Mouse (Mus musculus) hindbrain, embryonic 11.5 days (tissue): ENCODE data around the gene Ctsd. TPM values are rescaled to one million over a fixed set of nuclear protein-coding genes. Genes with fewer than 3 reads are reported as not detected.
A peak's percentile ranks its signal among the peaks of the same experiment; 100 is the strongest.

ENCODE experiments used
- ATAC-seq: fragments of 200-750 bp; cut with Nextera tagmentation; 2 replicates; pipeline ENCODE4 v1.8.0; 2017; ENCODE audit warnings: mild to moderate bottlenecking, moderate TSS enrichment, moderate library complexity; ENCODE audit not compliant: low FRiP score
- DNase-seq: peaks from one replicate; pipeline ENCODE4 v3.0.0-alpha.2; 2015; ENCODE audit warnings: low spot score
- H3K27ac ChIP-seq: fragments of 300-500 bp; sonication (generic); 2 replicates; pipeline ENCODE4 v1.5.1; 2014; ENCODE audit warnings: mild to moderate bottlenecking, low read depth, low read length
- H3K27me3 ChIP-seq: fragments of 300-500 bp; sonication (generic); 2 replicates; pipeline ENCODE4 v1.6.1; 2014; ENCODE audit warnings: mild to moderate bottlenecking, low read length, moderate library complexity, mixed read lengths; ENCODE audit not compliant: control insufficient read depth, insufficient read depth
- H3K36me3 ChIP-seq: fragments of 300-500 bp; sonication (generic); 2 replicates; pipeline ENCODE4 v1.6.1; 2014; ENCODE audit warnings: mild to moderate bottlenecking, low read length, moderate library complexity, mixed read lengths; ENCODE audit not compliant: control insufficient read depth, insufficient read depth
- H3K4me1 ChIP-seq: fragments of 300-500 bp; sonication (generic); replicated peaks from 2 replicates; pipeline ENCODE4 v1.6.1; 2014; ENCODE audit warnings: low read length, mixed read lengths; ENCODE audit not compliant: control insufficient read depth, insufficient read depth
- H3K4me2 ChIP-seq: fragments of 300-500 bp; sonication (generic); replicated peaks from 2 replicates; pipeline ENCODE4 v1.6.1; 2014; ENCODE audit warnings: mild to moderate bottlenecking, low read depth, low read length
- H3K4me3 ChIP-seq: fragments of 300-500 bp; sonication (generic); 2 replicates; pipeline ENCODE4 v1.5.1; 2014; ENCODE audit warnings: low read depth, low read length
- H3K9ac ChIP-seq: fragments of 300-500 bp; sonication (generic); 2 replicates; pipeline ENCODE4 v1.6.1; 2014; ENCODE audit warnings: low read depth, low read length
- H3K9me3 ChIP-seq: fragments of 300-500 bp; sonication (generic); 2 replicates; pipeline ENCODE4 v1.6.1; 2016; ENCODE audit warnings: low read length; ENCODE audit not compliant: control insufficient read depth
- WGBS: fragments of 180-500 bp; shearing (Covaris S2); extraction: QIAGEN DNeasy Blood & Tissue Kit; methylation state at CpG from one replicate; pipeline ENCODE4 v1.1.7; 2014; 5-methylcytosine and 5-hydroxymethylcytosine counted together
- polyA plus RNA-seq: library from polyadenylated mRNA; unstranded; fragments of >200 nt; fragmentation: Nextera tagmentation; extraction: Ambion mirVana; gene quantifications from 2 replicates; pipeline ENCODE4 v1.2.1, GENCODE M21; 2014

Ctsd gene
- polyA plus RNA-seq, 1 experiment from 2014 or later = 168 TPM

- Histone ChIP-seq H3K9ac (no peak overlapping the region), H3K27me3 (peaks cover 30% of the 10 kb centered on the region), H3K27ac (no peak overlapping the region), H3K4me2 (no peak overlapping the region), H3K36me3 (peaks cover 5% of the 10 kb centered on the region; the same call in 1 of the 2 replicates), H3K4me3 (no peak overlapping the region), H3K9me3 (no peaks in the 10 kb centered on the region), H3K4me1 (no peaks in the 10 kb centered on the region)
- 84% methylated on average over 6 of the region's 6 CpGs for WGBS
- no peak for ATAC-seq
- DNase-seq = no peak
These were observed 12.5 kb downstream of the Ctsd start for GRCm38 (mm10) chr7:142375261-142375724.

- H3K36me3 ChIP-seq = peaks cover 5% of the 10 kb centered on the region; the same call in 1 of the 2 replicates
- peaks cover 30% of the 10 kb centered on the region for H3K27me3 ChIP-seq
- no peak overlapping the region for H3K4me3 ChIP-seq
- no peak overlapping the region for H3K27ac ChIP-seq
- no peak overlapping the region for H3K4me2 ChIP-seq
- ATAC-seq = no peak
- WGBS = 88% methylated on average over 5 of the region's 5 CpGs
- no peaks in the 10 kb centered on the region for H3K9me3 ChIP-seq
- no peak for DNase-seq
- no peaks in the 10 kb centered on the region for H3K4me1 ChIP-seq
- no peak overlapping the region for H3K9ac ChIP-seq
These were observed 13.3 kb downstream of the Ctsd start for GRCm38 (mm10) chr7:142374413-142375015.

DNA sequence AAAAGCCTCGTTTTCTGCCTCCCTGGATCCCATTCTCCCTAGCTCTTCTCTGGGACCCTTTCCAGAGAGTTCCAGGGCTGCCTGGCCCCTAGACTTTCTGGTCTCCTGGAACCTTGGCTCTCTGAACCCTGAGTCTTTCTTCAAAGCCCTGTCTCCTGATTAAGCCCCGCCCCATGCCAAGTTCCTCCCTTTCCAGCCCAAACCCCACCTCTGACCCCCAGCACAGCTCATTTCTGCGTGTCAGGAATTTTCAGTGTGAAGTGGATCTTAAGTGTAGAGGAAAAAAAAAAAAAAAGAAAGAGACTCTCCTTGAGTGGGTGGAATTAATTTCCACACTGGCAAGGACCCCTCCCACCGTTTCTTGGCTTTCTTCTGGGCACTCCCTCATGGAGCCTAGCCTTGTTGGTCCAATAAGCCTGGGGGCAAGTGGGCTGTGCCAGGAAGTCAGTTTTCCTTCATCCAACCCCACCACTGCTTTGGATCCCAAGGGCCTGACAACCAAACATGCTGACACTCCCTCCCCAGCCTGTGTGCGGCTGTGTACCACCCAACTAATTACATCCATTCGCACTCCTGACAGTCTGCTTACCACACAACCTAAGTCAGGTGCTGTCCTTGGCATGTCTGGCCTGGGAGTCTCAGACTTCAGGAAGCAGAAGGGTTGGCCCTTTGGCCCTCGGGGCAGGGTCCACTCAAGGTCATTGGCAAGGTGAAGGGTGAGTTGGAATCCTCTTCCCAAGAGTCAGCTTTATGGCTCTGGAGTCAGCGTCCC lies 14.0 kb downstream of the Ctsd start, which contains the start of gene Ifitm10:
Gene Ifitm10 (minus strand): TSS at position 113 of the 772 bp plus-strand sequence.
- ATAC-seq (no peak), DNase-seq (no peak)
- H3K36me3 ChIP-seq = peaks cover 3% of the 10 kb centered on the region; the same call in 1 of the 2 replicates
- WGBS = 71% methylated on average over 8 of the region's 8 CpGs
- H3K4me1 ChIP-seq = no peaks in the 10 kb centered on the region
- H3K9ac ChIP-seq = no peak within 1 kb of the TSS
- no peak within 1 kb of the TSS for H3K4me2 ChIP-seq
- no peak within 1 kb of the TSS for H3K27ac ChIP-seq
- H3K9me3 ChIP-seq = no peaks in the 10 kb centered on the region
- no peak within 1 kb of the TSS for H3K4me3 ChIP-seq
- H3K27me3 ChIP-seq = peaks cover 30% of the 10 kb centered on the region

GRCm38 (mm10) chr7:142373039-142373438 lies 14.8 kb downstream of the Ctsd start:
- Histone ChIP-seq H3K27ac (no peak overlapping the region), H3K36me3 (peaks cover 3% of the 10 kb centered on the region; the same call in 1 of the 2 replicates), H3K4me2 (no peak overlapping the region), H3K9ac (no peak overlapping the region), H3K4me1 (no peaks in the 10 kb centered on the region), H3K4me3 (no peak overlapping the region), H3K27me3 (peaks cover 30% of the 10 kb centered on the region), H3K9me3 (no peaks in the 10 kb centered on the region)
- ATAC-seq (no peak), DNase-seq (no peak)
- 72% methylated on average over 5 of the region's 5 CpGs for WGBS

DNA sequence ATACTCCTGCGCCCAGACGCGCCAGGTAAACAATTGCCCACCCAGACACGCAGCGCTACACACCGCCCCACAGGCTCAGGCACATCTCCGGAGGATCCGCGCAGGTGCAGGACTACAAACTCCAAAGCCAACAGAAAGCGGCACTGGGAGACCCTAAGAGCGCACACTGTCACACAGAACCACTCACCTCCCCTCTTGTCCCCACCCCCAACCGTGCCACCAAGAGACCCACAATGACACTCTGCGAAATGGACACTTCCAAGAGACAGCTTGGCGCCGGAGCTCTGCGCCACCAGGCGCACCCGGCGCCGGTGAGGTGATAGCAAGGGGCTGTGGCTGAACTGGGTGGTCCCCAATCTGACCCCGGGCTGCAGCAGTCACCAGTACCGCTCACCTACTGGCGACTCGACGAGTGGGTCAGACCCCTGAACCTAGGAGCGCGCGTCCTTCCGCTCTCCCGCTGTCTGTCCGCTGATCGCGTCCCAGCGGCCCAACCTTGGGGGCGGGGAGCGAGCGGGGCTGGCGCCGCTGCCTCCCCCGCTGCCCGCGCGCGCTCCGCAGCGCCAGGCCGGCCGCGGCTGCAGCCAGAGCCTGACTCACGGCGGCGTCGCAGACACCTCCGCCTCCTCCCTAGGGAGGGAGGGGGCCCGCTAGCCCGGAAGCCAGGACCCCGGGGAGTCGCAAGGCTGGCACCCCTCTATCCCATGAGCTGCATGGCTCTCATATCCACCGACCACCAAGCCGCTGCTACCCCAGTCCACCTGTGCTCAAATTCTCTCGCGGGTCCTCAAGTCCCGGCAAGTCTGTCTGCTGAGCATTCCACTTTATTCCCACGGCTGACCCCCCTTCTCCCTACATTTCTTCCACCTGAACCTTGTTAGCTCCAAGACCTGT lies 15.8 kb downstream of the Ctsd start:
- H3K27me3 ChIP-seq = peaks cover 30% of the 10 kb centered on the region

GRCm38 (mm10) chr7:142371398-142371767 lies 16.5 kb downstream of the Ctsd start:
- H3K4me2 ChIP-seq = peak overlapping the region; percentile 45
- DNase-seq (no peak), ATAC-seq (no peak)
- H3K27ac ChIP-seq = no peak overlapping the region
- no peak overlapping the region for H3K9ac ChIP-seq
- 33% methylated on average over 11 of the region's 11 CpGs for WGBS
- no peaks in the 10 kb centered on the region; the same call in 1 of the 2 replicates for H3K36me3 ChIP-seq
- H3K9me3 ChIP-seq = no peaks in the 10 kb centered on the region
- H3K27me3 ChIP-seq = peaks cover 30% of the 10 kb centered on the region
- H3K4me3 ChIP-seq = no peak overlapping the region
- no peaks in the 10 kb centered on the region for H3K4me1 ChIP-seq

More for the DNA sequence above, 15.8 kb downstream of the Ctsd start:
- no peaks in the 10 kb centered on the region; the same call in 1 of the 2 replicates for H3K36me3 ChIP-seq
- H3K4me3 ChIP-seq = peak overlapping the region; percentile 28
- H3K27ac ChIP-seq = no peak overlapping the region
- no peak overlapping the region for H3K9ac ChIP-seq
- H3K4me2 ChIP-seq = peak overlapping the region; percentile 45
- H3K4me1 ChIP-seq = no peaks in the 10 kb centered on the region
- WGBS = 4% methylated on average over 61 of the region's 64 CpGs
- H3K9me3 ChIP-seq = no peaks in the 10 kb centered on the region
- ATAC-seq (no peak), DNase-seq (peak; percentile 29)

- no peak for ATAC-seq
- no peak overlapping the region for H3K4me2 ChIP-seq
- no peak for DNase-seq
- H3K27ac ChIP-seq = no peak overlapping the region
- no peaks in the 10 kb centered on the region; the same call in 1 of the 2 replicates for H3K36me3 ChIP-seq
- no peaks in the 10 kb centered on the region for H3K9me3 ChIP-seq
- WGBS = 87% methylated on average over 15 of the region's 18 CpGs
- no peak overlapping the region for H3K9ac ChIP-seq
- H3K4me3 ChIP-seq = no peak overlapping the region
- H3K27me3 ChIP-seq = peaks cover 30% of the 10 kb centered on the region
- H3K4me1 ChIP-seq = no peaks in the 10 kb centered on the region
These were observed 16.9 kb downstream of the Ctsd start for GRCm38 (mm10) chr7:142370937-142371336.

DNA sequence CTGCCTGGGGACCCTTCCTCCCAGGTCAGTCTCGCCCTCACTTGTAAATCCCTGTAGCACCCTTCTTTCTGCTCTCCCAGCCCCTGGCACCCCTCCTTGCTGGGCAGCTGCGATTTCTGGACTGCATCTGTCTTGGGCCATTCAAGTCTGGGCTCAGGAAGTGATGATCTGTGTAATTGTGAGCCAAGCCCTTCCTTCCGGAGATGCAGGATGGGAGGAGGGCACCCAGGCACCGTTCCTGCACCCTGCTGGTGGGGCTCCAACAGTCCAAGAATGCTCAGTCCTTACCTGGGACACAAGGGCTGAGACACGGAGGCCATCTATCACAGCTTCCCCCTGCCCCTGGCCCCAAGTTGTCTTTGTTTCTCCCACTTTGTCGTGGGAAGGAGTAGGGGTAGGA lies 18.0 kb downstream of the Ctsd start:
- Histone ChIP-seq H3K9me3 (no peaks in the 10 kb centered on the region), H3K4me1 (no peaks in the 10 kb centered on the region), H3K4me3 (no peak overlapping the region), H3K27me3 (peaks cover 30% of the 10 kb centered on the region), H3K27ac (no peak overlapping the region), H3K36me3 (no peaks in the 10 kb centered on the region), H3K4me2 (no peak overlapping the region), H3K9ac (no peak overlapping the region)
- no peak for DNase-seq
- WGBS = 71% methylated on average over 6 of the region's 6 CpGs
- ATAC-seq = no peak
